Mouse (Mus musculus) neural tube, embryonic 10.5 days (tissue): ENCODE results near the gene Ypel5.

ENCODE experiments used
- DNase-seq: peaks from one replicate; pipeline ENCODE4 v3.0.0-alpha.2; 2017; ENCODE audit warnings: low spot score; ENCODE audit errors: extremely low spot score

The Ypel5 gene

GRCm38 (mm10) chr17:72836158-72837115 lies at the start of gene Ypel5:
Gene Ypel5, plus strand, starts transcription at chr17:72836453.
- peak; percentile 98 for DNase-seq

- DNase-seq, result no peak
Observed at GRCm38 (mm10) chr17:72787886-72788436, 48.3 kb upstream of the Ypel5 start.

- DNase-seq, result no peak
Observed at GRCm38 (mm10) chr17:72793278-72793677, 43.0 kb upstream of the Ypel5 start.

- no peak for DNase-seq
Observed at GRCm38 (mm10) chr17:72794660-72795059, 41.6 kb upstream of the Ypel5 start.

GRCm38 (mm10) chr17:72795392-72796047 lies 40.7 kb upstream of the Ypel5 start:
- DNase-seq, result no peak

- DNase-seq, result no peak
Observed at GRCm38 (mm10) chr17:72796506-72796905, 39.7 kb upstream of the Ypel5 start.

- no peak for DNase-seq
Observed at GRCm38 (mm10) chr17:72797867-72798266, 38.4 kb upstream of the Ypel5 start.

GRCm38 (mm10) chr17:72809942-72810654 lies 26.2 kb upstream of the Ypel5 start:
- no peak for DNase-seq

GRCm38 (mm10) chr17:72813419-72814315 lies 22.6 kb upstream of the Ypel5 start:
- peak; percentile 59 for DNase-seq

GRCm38 (mm10) chr17:72817574-72817973 lies 18.7 kb upstream of the Ypel5 start:
- no peak for DNase-seq

- no peak for DNase-seq
Observed at GRCm38 (mm10) chr17:72819714-72820113, 16.5 kb upstream of the Ypel5 start.

GRCm38 (mm10) chr17:72820425-72820824 lies 15.8 kb upstream of the Ypel5 start:
- DNase-seq, result no peak

- DNase-seq, result no peak
Observed at GRCm38 (mm10) chr17:72821923-72822322, 14.3 kb upstream of the Ypel5 start.

- no peak for DNase-seq
Observed at GRCm38 (mm10) chr17:72826916-72827534, 9.2 kb upstream of the Ypel5 start.

GRCm38 (mm10) chr17:72828027-72828678 lies 8.1 kb upstream of the Ypel5 start:
- DNase-seq, result no peak

- DNase-seq, result no peak
Observed at GRCm38 (mm10) chr17:72828687-72829086, 7.6 kb upstream of the Ypel5 start.

GRCm38 (mm10) chr17:72837140-72837712 lies 973 bp downstream of the Ypel5 start:
- peak; percentile 92 for DNase-seq

- no peak for DNase-seq
Observed at GRCm38 (mm10) chr17:72837824-72838474, 1.7 kb downstream of the Ypel5 start.

GRCm38 (mm10) chr17:72839000-72839399 lies 2.7 kb downstream of the Ypel5 start:
- DNase-seq, result no peak
